Mouse (Mus musculus) heart, postnatal 0 days (tissue): Measurements from ENCODE around the gene Slx4.

Source experiments
- CTCF ChIP-seq: IDR thresholded peaks from 2 replicates; pipeline ENCODE4 v1.5.1; 2016; ENCODE audit warnings: antibody characterized with exemption, control low read depth, low read depth
- EP300 ChIP-seq: IDR thresholded peaks from 2 replicates; pipeline ENCODE4 v1.6.1; 2016; ENCODE audit warnings: antibody characterized with exemption, low read depth

DNA sequence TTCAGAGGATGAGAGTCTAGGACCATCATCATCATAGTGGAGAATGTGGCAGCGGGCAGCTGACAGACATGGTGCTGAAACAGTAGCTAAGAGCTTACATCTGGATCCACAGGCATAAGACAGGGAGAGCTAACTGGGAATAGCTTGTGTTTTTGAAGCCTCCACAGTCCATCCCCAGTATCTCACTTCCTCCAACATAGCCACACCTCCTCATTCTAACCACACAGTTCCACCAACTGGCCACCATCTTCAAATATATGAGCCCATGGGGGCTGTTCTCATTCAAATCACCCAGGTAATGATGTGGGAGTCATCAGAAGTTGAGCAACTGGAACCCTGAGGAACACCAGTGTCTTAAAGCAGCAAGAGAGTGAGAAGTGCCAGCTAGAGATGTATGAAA is 52.4 kb downstream of the Slx4 start:
- TF ChIP-seq CTCF, result no peak
- no peak for TF ChIP-seq EP300
